Mouse (Mus musculus) G1E (cell line): ENCODE results near the gene AC140267.1. TPM values are rescaled to one million over a fixed set of nuclear protein-coding genes. Genes with fewer than 3 reads are reported as not detected.
A peak's percentile ranks its signal among the peaks of the same experiment; 100 is the strongest.

Source experiments
- ATAC-seq: 2 replicates; pipeline ENCODE4 v1.8.0; 2016; ENCODE audit warnings: mild to moderate bottlenecking; ENCODE audit not compliant: insufficient number of reproducible peaks, poor library complexity, low FRiP score, severe bottlenecking; ENCODE audit errors: extremely low read depth
- DNase-seq: peaks from one replicate; pipeline ENCODE4 v3.0.0; 2012; ENCODE audit warnings: low spot score
- H3K27me3 ChIP-seq: 2 replicates; pipeline ENCODE4 v1.6.1; 2012; ENCODE audit warnings: mild to moderate bottlenecking, low read length, inconsistent platforms; ENCODE audit not compliant: insufficient read depth
- H3K36me3 ChIP-seq: replicated peaks from 2 replicates; pipeline ENCODE3; 2012; ENCODE audit warnings: mild to moderate bottlenecking, inconsistent platforms
- H3K4me1 ChIP-seq: 2 replicates; pipeline ENCODE4 v1.6.1; 2012; ENCODE audit warnings: low read depth, low read length, inconsistent platforms, mixed read lengths; ENCODE audit not compliant: insufficient read depth
- H3K4me3 ChIP-seq: 2 replicates; pipeline ENCODE4 v1.5.1; 2012; ENCODE audit warnings: low read depth, mild to moderate bottlenecking, inconsistent platforms, low read length, moderate library complexity, mixed read lengths
- H3K9me3 ChIP-seq: replicated peaks from 2 replicates; pipeline ENCODE4 v1.6.1; 2012; ENCODE audit warnings: inconsistent platforms
- CTCF ChIP-seq: IDR thresholded peaks from 2 replicates; pipeline ENCODE4 v1.5.1; 2012; ENCODE audit warnings: low read depth, low read length, inconsistent platforms, mixed read lengths
- GATA1 ChIP-seq: IDR thresholded peaks from 2 replicates; pipeline ENCODE4 v1.6.1; 2012; ENCODE audit warnings: borderline replicate concordance, low read length, inconsistent platforms, mixed read lengths
- GATA2 ChIP-seq: IDR thresholded peaks from 2 replicates; pipeline ENCODE4 v1.6.1; 2012; ENCODE audit warnings: low read depth, low read length, inconsistent platforms, borderline replicate concordance
- POLR2AphosphoS5 ChIP-seq: IDR thresholded peaks from 2 replicates; pipeline ENCODE4 v1.6.1; 2012; ENCODE audit warnings: low read depth, low read length, inconsistent platforms; ENCODE audit not compliant: insufficient replicate concordance
- TAL1 ChIP-seq: conservative IDR thresholded peaks from 2 replicates; pipeline ENCODE4 v1.6.1; 2012; ENCODE audit warnings: low read depth, low read length, inconsistent platforms, mixed read lengths
- polyA plus RNA-seq: library from polyadenylated mRNA; stranded (reverse); fragments of >175 nt; gene quantifications from 2 replicates; pipeline ENCODE4 v1.2.3, GENCODE M21; 2012
- total RNA-seq, 2 experiments: library from RNA; stranded (forward) in 1 of 2; stranded (reverse) in 1 of 2; fragments of 200-1000 nt in 1 of 2; fragments of >200 nt in 1 of 2; fragmentation: Nextera tagmentation in 1 of 2; gene quantifications; 2 replicates each; pipeline ENCODE4 v1.2.3; 2014 to 2017

AC140267.1 gene
- total and polyA plus RNA-seq, 3 experiments: 14.0 TPM; not detected in 2

- peaks cover 77% of the 10 kb centered on the region for H3K4me1 ChIP-seq
- H3K36me3 ChIP-seq: peaks cover 86% of the 10 kb centered on the region
- H3K27me3 ChIP-seq: no peaks in the 10 kb centered on the region
- no peak for ATAC-seq
- no peak for TF ChIP-seq GATA1
- TF ChIP-seq GATA2: no peak
- no peak for TF ChIP-seq TAL1
- no peak for TF ChIP-seq POLR2AphosphoS5
- TF ChIP-seq CTCF: no peak
- no peak overlapping the region for H3K4me3 ChIP-seq
- DNase-seq: no peak
- peaks cover 12% of the 10 kb centered on the region for H3K9me3 ChIP-seq
Observed at GRCm38 (mm10) chr15:80259406-80260045, 23.9 kb downstream of the AC140267.1 start.

- no peak for TF ChIP-seq GATA2
- TF ChIP-seq CTCF: peak; percentile 98
- TF ChIP-seq TAL1: no peak
- ATAC-seq (no peak), DNase-seq (peak; percentile 71)
- Histone ChIP-seq H3K4me1 (peaks cover 70% of the 10 kb centered on the region), H3K4me3 (no peak overlapping the region), H3K36me3 (peaks cover 75% of the 10 kb centered on the region), H3K27me3 (no peaks in the 10 kb centered on the region), H3K9me3 (0 out of 2 replicates have a peak, but pooled peaks cover under 1% of the 10 kb centered on the region)
Observed at GRCm38 (mm10) chr15:80260677-80261076, 25.0 kb downstream of the AC140267.1 start.

- Histone ChIP-seq H3K4me3 (no peak overlapping the region), H3K9me3 (no peaks in the 10 kb centered on the region), H3K36me3 (peaks cover 71% of the 10 kb centered on the region), H3K27me3 (no peaks in the 10 kb centered on the region), H3K4me1 (peaks cover 69% of the 10 kb centered on the region)
- ATAC-seq (no peak), DNase-seq (no peak)
- no peak for TF ChIP-seq POLR2AphosphoS5
- TF ChIP-seq GATA1: no peak
- no peak for TF ChIP-seq TAL1
- TF ChIP-seq GATA2: no peak
- no peak for TF ChIP-seq CTCF
Observed at GRCm38 (mm10) chr15:80261100-80261499, 25.5 kb downstream of the AC140267.1 start.

GRCm38 (mm10) chr15:80263610-80264575 lies 28.3 kb downstream of the AC140267.1 start, which contains the start of gene Rps19bp1:
Gene Rps19bp1 (minus strand): TSS chr15:80264315.
- no peaks in the 10 kb centered on the region; the same call in 1 of the 2 replicates for H3K9me3 ChIP-seq
- H3K36me3 ChIP-seq: peaks cover 43% of the 10 kb centered on the region
- peaks cover 43% of the 10 kb centered on the region for H3K4me1 ChIP-seq
- H3K27me3 ChIP-seq: peaks cover 3% of the 10 kb centered on the region
- ATAC-seq (peak; percentile 87), DNase-seq (peak; percentile 90)
- no peak for TF ChIP-seq CTCF
- TF ChIP-seq GATA2: no peak
- no peak for TF ChIP-seq TAL1
- TF ChIP-seq GATA1: no peak
- no peak for TF ChIP-seq POLR2AphosphoS5
- H3K4me3 ChIP-seq: peak within 1 kb of the TSS; percentile 94

DNA sequence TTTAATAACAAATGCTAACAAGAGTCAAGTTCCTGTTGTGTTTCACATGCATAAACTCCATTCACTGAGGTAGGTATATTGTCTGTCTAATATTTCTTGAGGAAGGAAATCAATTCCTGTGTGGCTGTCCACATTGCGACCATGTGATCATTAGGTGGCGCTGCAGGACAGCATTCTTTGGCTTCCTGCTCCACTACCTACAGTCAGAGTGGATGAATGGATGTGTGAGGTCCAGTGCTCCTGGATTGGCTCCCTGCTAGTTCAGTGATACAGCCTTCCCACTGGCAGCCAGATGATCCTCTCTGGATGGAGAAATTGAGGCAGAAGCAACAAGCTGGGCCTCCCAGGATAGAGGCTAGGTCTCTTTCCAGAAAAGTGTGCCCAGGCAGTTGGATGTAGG lies 30.6 kb downstream of the AC140267.1 start:
- ATAC-seq: no peak
- no peak overlapping the region for H3K4me3 ChIP-seq

GRCm38 (mm10) chr15:80271858-80272396 lies 36.3 kb downstream of the AC140267.1 start:
- Histone ChIP-seq H3K36me3 (no peaks in the 10 kb centered on the region), H3K27me3 (peaks cover 4% of the 10 kb centered on the region), H3K4me3 (no peak overlapping the region), H3K9me3 (peaks cover 14% of the 10 kb centered on the region), H3K4me1 (no peaks in the 10 kb centered on the region)
- DNase-seq (no peak), ATAC-seq (no peak)
- TF ChIP-seq TAL1 (no peak), CTCF (no peak), POLR2AphosphoS5 (no peak), GATA2 (no peak), GATA1 (no peak)

More for the DNA sequence above, 30.6 kb downstream of the AC140267.1 start:
- Histone ChIP-seq H3K27me3 (peaks cover 3% of the 10 kb centered on the region), H3K36me3 (peaks cover 19% of the 10 kb centered on the region), H3K9me3 (peaks cover 14% of the 10 kb centered on the region), H3K4me1 (peaks cover 21% of the 10 kb centered on the region)
- TF ChIP-seq TAL1 (no peak), GATA2 (no peak), CTCF (peak; percentile 61; the same call in 1 of the 2 replicates)
- DNase-seq: peak; percentile 57
